In genomic region chr7:126278799-126279198, GRCm38 (mm10) we compare ENCODE assay signal across 18 mouse cellular contexts. TPM values are rescaled to one million over a fixed set of nuclear protein-coding genes. Genes with fewer than 3 reads are reported as not detected.
A peak's percentile ranks its signal among the peaks of the same experiment; 100 is the strongest.
DNase-seq lines count a peak whose midpoint lies in the region; ATAC-seq lines count a peak whose summit lies in the region.
"Had no signal": no experiment of that assay in that cellular context is flagged by ENCODE, and none has a peak within 500 bp of the region (broad histone marks: within the 10 kb centered on the region; RNA-seq: fewer than 3 reads in every experiment).

No protein-coding gene starts in this region.

- no peak overlapping the region for H3K4me3 ChIP-seq in limb, embryonic 13.5 days
- H3K4me3 ChIP-seq in limb, embryonic 10.5 days: no peak overlapping the region
- H3K4me3 ChIP-seq in hindbrain, embryonic 16.5 days (ENCODE audit: low read length): no peak overlapping the region
- H3K4me3 ChIP-seq: heart, adult 2 months; heart, embryonic 15.5 days; myocyte; stomach, embryonic 15.5 days had no signal

- peaks cover 79% of the 10 kb centered on the region for H3K36me3 ChIP-seq in limb, embryonic 13.5 days
- H3K36me3 ChIP-seq in limb, embryonic 10.5 days: peaks cover 97% of the 10 kb centered on the region
- peaks cover 6% of the 10 kb centered on the region for H3K36me3 ChIP-seq in hindbrain, embryonic 16.5 days (ENCODE audit: control insufficient read depth, insufficient read depth, low read length)
- H3K36me3 ChIP-seq: heart, embryonic 15.5 days; stomach, embryonic 15.5 days had no signal

- no peak for ATAC-seq in limb, embryonic 13.5 days (ENCODE audit: low FRiP score, low read depth)
- ATAC-seq in hindbrain, embryonic 16.5 days: no peak

- no peak overlapping the region for H3K4me2 ChIP-seq in limb, embryonic 13.5 days (replicated peaks)
- peak overlapping the region; percentile 89 for H3K4me2 ChIP-seq in hindbrain, embryonic 16.5 days (ENCODE audit: low read length)
- H3K4me2 ChIP-seq: heart, embryonic 15.5 days; stomach, embryonic 15.5 days had no signal

- H3K27me3 ChIP-seq in limb, embryonic 13.5 days: no peaks in the 10 kb centered on the region
- no peaks in the 10 kb centered on the region for H3K27me3 ChIP-seq in limb, embryonic 10.5 days (ENCODE audit: low read depth, poor library complexity, severe bottlenecking)
- H3K27me3 ChIP-seq in hindbrain, embryonic 16.5 days (replicated peaks; ENCODE audit: control insufficient read depth, insufficient read depth, low read length): no peaks in the 10 kb centered on the region
- H3K27me3 ChIP-seq: heart, embryonic 15.5 days; stomach, embryonic 15.5 days had no signal

- WGBS in limb, embryonic 13.5 days: 89% methylated on average over 5 of the region's 5 CpGs
- 91% methylated on average over 5 of the region's 5 CpGs for WGBS in limb, embryonic 10.5 days
- 75% methylated on average over 5 of the region's 5 CpGs for WGBS in hindbrain, embryonic 16.5 days

- no peaks in the 10 kb centered on the region for H3K9me3 ChIP-seq in limb, embryonic 13.5 days
- no peaks in the 10 kb centered on the region for H3K9me3 ChIP-seq in limb, embryonic 10.5 days (replicated peaks)
- no peaks in the 10 kb centered on the region for H3K9me3 ChIP-seq in hindbrain, embryonic 16.5 days (ENCODE audit: control insufficient read depth, low read length)
- H3K9me3 ChIP-seq: heart, embryonic 15.5 days; stomach, embryonic 15.5 days had no signal

- peak; percentile 50 for DNase-seq in cerebellum, adult 11-12 months
- no peak for DNase-seq in cerebellum, postnatal 10 days
- no peak for DNase-seq in limb, embryonic 10.5 days (ENCODE audit: low spot score)
- DNase-seq in brain, adult 2 months (ENCODE audit: low read depth, low spot score): peak; percentile 65
- DNase-seq in thymus, adult 18-20 months: no peak
- DNase-seq in lung, postnatal 10 days: no peak
- DNase-seq: adrenal gland, adult 8-10 months; gastrocnemius, postnatal 14 days; heart, adult 2 months; kidney, adult 8-10 months; kidney, postnatal 25 days; right cerebral cortex, adult 18-20 months; thymus, postnatal 14 days had no signal

- H3K9ac ChIP-seq in limb, embryonic 13.5 days: peak overlapping the region; percentile 45; the same call in 1 of the 2 replicates
- no peak overlapping the region for H3K9ac ChIP-seq in hindbrain, embryonic 16.5 days (ENCODE audit: low read depth, low read length)
- H3K9ac ChIP-seq: heart, embryonic 15.5 days; stomach, embryonic 15.5 days had no signal

- H3K27ac ChIP-seq in limb, embryonic 13.5 days: no peak overlapping the region
- H3K27ac ChIP-seq in limb, embryonic 10.5 days: no peak overlapping the region
- H3K27ac ChIP-seq in hindbrain, embryonic 16.5 days (ENCODE audit: low read depth, low read length): 0 out of 2 replicates have a peak overlapping the region, but pooled peaks have one; percentile 13
- H3K27ac ChIP-seq: heart, adult 2 months; heart, embryonic 15.5 days; stomach, embryonic 15.5 days had no signal

- H3K4me1 ChIP-seq in limb, embryonic 13.5 days: peaks cover 40% of the 10 kb centered on the region
- peaks cover 39% of the 10 kb centered on the region for H3K4me1 ChIP-seq in limb, embryonic 10.5 days
- H3K4me1 ChIP-seq in hindbrain, embryonic 16.5 days (ENCODE audit: control insufficient read depth, insufficient read depth, low read depth, low read length): peaks cover 67% of the 10 kb centered on the region

RNA-seq across cellular contexts. Expression of gene Sbk1, which starts 6.4 kb away (rescaled TPM):
- polyA plus RNA-seq in limb, embryonic 13.5 days (2015; fragmentation: Nextera tagmentation; extraction: Ambion mirVana): 56.7 and 58.2 TPM in 2 replicates
- polyA plus RNA-seq in limb, embryonic 10.5 days (2016; fragmentation: Nextera tagmentation; extraction: Ambion mirVana): 83.4 and 122 TPM in 2 replicates
- polyA plus RNA-seq in hindbrain, embryonic 16.5 days (2015; fragmentation: Nextera tagmentation; extraction: Ambion mirVana): 159 and 208 TPM in 2 replicates

Comparison
In these comparisons a context has a peak if more than half of its experiments do, and no peak if none do; other contexts are left out.
1. DNase-seq: peak in cerebellum, adult 11-12 months (single experiment) and brain, adult 2 months (single experiment); none in cerebellum, postnatal 10 days (0 of 2), limb, embryonic 10.5 days (single experiment), thymus, adult 18-20 months (0 of 2) and lung, postnatal 10 days (single experiment).